Mouse (Mus musculus): ENCODE data around the gene Ccnt2.

DNA sequence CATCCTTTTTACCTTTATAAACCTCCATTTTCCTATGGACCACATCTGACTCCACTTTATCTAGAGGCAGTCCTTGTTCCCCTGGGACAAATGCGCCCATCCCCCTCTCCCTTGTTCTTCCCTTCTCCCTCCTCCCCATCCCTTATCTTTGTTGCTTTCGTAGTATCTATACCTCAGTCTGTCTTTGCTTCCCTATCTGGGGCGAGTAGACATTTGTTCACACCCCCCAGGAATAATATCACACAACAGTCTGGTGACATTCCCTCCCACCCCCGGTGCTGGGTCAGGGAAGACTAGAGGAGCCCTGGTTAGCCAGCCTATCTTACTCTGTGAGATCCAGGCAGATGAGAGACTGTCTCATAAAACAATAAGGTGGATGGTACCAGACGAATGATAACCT is 71.5 kb downstream of the Ccnt2 start:
- no peak for TF ChIP-seq CTCF (IDR thresholded peaks at IDR 0.05; ENCODE audit: borderline replicate concordance, insufficient read depth, low read depth, low read length)
- no peak for TF ChIP-seq POLR2A (IDR thresholded peaks at IDR 0.05; ENCODE audit: borderline replicate concordance, insufficient read depth, low read length)

All from cerebellum, adult 2 months (tissue).